In the genomic region with DNA sequence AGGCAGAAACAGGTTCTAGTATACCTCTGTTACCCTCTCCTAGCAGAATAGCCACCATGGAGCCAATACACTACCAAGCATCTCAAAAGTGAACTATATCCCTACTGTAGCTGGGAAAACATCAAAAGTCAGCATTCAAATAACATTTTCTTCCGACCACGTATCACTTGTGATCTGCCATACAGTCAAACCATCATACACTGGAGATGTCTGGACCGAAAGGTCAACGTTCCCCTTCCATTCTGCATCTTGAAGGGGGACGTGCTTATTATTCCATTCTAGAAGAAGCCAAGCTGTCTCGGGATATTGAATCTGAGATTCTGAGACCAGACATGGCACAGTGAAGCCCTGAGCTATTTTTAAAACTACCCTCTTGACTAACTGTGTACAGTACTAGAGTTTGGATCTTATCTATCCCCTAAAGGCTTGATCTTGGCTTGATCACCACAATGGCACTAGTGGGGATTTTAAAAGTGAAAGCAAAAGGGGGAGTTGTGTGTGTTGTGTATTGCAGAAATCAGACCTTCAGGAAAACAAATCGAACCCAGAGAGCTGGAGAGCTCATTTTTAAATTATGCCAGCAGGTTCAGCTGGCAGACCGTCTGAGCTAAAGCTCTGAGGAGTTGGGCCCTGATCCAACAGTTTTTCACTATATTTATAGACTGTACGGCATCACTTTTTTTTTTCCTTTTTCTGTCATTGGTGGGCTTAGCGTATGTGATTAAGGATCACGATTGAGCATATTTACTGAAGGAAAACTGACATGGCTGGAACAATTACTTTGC, we compare ENCODE assay signal across 10 mouse cellular contexts.
DNase-seq lines count a peak whose midpoint lies in the region; ATAC-seq and TF ChIP-seq lines count a peak whose summit lies in the region.
"Had no signal": no experiment of that assay in that cellular context is flagged by ENCODE, and none has a peak within 500 bp of the region (broad histone marks: within the 10 kb centered on the region; RNA-seq: fewer than 3 reads in every experiment).

No protein-coding gene starts in this region.

- TF ChIP-seq EP300 in stomach, postnatal 0 days (optimal IDR thresholded peaks at IDR 0.05): no peak

- intact Hi-C loops in heart, postnatal 36 days (cut with DNase I): no loop called here

- no peak overlapping the region for H3K9ac ChIP-seq in neural tube, embryonic 15.5 days (replicated peaks)
- no peak overlapping the region for H3K9ac ChIP-seq in forebrain, embryonic 16.5 days (replicated peaks; ENCODE audit: low read depth, low read length)
- no peak overlapping the region for H3K9ac ChIP-seq in stomach, postnatal 0 days (ENCODE audit: low read length)
- H3K9ac ChIP-seq: liver, embryonic 12.5 days had no signal

- 0 out of 2 replicates have a peak overlapping the region, but pooled peaks have one; percentile 52 for H3K27ac ChIP-seq in heart, embryonic 10.5 days
- no peak overlapping the region for H3K27ac ChIP-seq in neural tube, embryonic 15.5 days (replicated peaks)
- peak overlapping the region; percentile 74 for H3K27ac ChIP-seq in forebrain, embryonic 16.5 days (ENCODE audit: low read length)
- H3K27ac ChIP-seq in stomach, postnatal 0 days (replicated peaks): no peak overlapping the region
- H3K27ac ChIP-seq: liver, embryonic 12.5 days had no signal

- H3K4me1 ChIP-seq in heart, embryonic 10.5 days: peaks cover 15% of the 10 kb centered on the region
- H3K4me1 ChIP-seq in neural tube, embryonic 15.5 days: no peaks in the 10 kb centered on the region
- H3K4me1 ChIP-seq in forebrain, embryonic 16.5 days (replicated peaks; ENCODE audit: control insufficient read depth, insufficient read depth, low read length): peaks cover 10% of the 10 kb centered on the region
- no peaks in the 10 kb centered on the region for H3K4me1 ChIP-seq in stomach, postnatal 0 days (replicated peaks; ENCODE audit: control insufficient read depth, insufficient read depth)

- no peaks in the 10 kb centered on the region for H3K36me3 ChIP-seq in heart, embryonic 10.5 days
- H3K36me3 ChIP-seq in neural tube, embryonic 15.5 days: no peaks in the 10 kb centered on the region
- no peaks in the 10 kb centered on the region for H3K36me3 ChIP-seq in forebrain, embryonic 16.5 days (ENCODE audit: control insufficient read depth, insufficient read depth)
- H3K36me3 ChIP-seq in stomach, postnatal 0 days (ENCODE audit: control insufficient read depth, insufficient read depth, low read length): no peaks in the 10 kb centered on the region
- H3K36me3 ChIP-seq: liver, embryonic 12.5 days had no signal

- peak; percentile 62 for DNase-seq in heart, embryonic 10.5 days (ENCODE audit: low spot score)
- no peak for DNase-seq in heart, postnatal 36 days
- no peak for DNase-seq in neural tube, embryonic 10.5 days (ENCODE audit: extremely low spot score, low spot score)
- no peak for DNase-seq in stomach, postnatal 0 days (ENCODE audit: low spot score)
- no peak for DNase-seq in kidney, postnatal 4 days
- no peak for DNase-seq in right cerebral cortex, postnatal 36 days (ENCODE audit: low spot score in 2 of 2)
- DNase-seq: kidney, postnatal 14 days had no signal

- H3K4me2 ChIP-seq in neural tube, embryonic 15.5 days: peak overlapping the region; percentile 19
- H3K4me2 ChIP-seq in forebrain, embryonic 16.5 days (ENCODE audit: low read length): peak overlapping the region; percentile 36
- H3K4me2 ChIP-seq in stomach, postnatal 0 days (replicated peaks; ENCODE audit: low read depth): peak overlapping the region; percentile 43
- H3K4me2 ChIP-seq: liver, embryonic 12.5 days had no signal

- no peaks in the 10 kb centered on the region for H3K27me3 ChIP-seq in heart, embryonic 10.5 days (ENCODE audit: insufficient read depth, poor library complexity, severe bottlenecking)
- no peaks in the 10 kb centered on the region for H3K27me3 ChIP-seq in neural tube, embryonic 15.5 days (replicated peaks)
- no peaks in the 10 kb centered on the region for H3K27me3 ChIP-seq in forebrain, embryonic 16.5 days (replicated peaks; ENCODE audit: control insufficient read depth, insufficient read depth, low read length)
- H3K27me3 ChIP-seq in stomach, postnatal 0 days (ENCODE audit: control insufficient read depth, insufficient read depth, low read length): no peaks in the 10 kb centered on the region
- H3K27me3 ChIP-seq: liver, embryonic 12.5 days had no signal

- H3K9me3 ChIP-seq in heart, embryonic 10.5 days: no peaks in the 10 kb centered on the region
- H3K9me3 ChIP-seq in neural tube, embryonic 15.5 days (replicated peaks): no peaks in the 10 kb centered on the region
- no peaks in the 10 kb centered on the region for H3K9me3 ChIP-seq in forebrain, embryonic 16.5 days (ENCODE audit: control insufficient read depth, low read length)
- no peaks in the 10 kb centered on the region for H3K9me3 ChIP-seq in stomach, postnatal 0 days (ENCODE audit: control insufficient read depth, low read length)
- H3K9me3 ChIP-seq: liver, embryonic 12.5 days had no signal

- H3K4me3 ChIP-seq in heart, embryonic 10.5 days: no peak overlapping the region
- no peak overlapping the region for H3K4me3 ChIP-seq in neural tube, embryonic 15.5 days (replicated peaks)
- peak overlapping the region; percentile 17; the same call in 1 of the 2 replicates for H3K4me3 ChIP-seq in forebrain, embryonic 16.5 days (replicated peaks; ENCODE audit: low read length)
- no peak overlapping the region; the same call in 1 of the 2 replicates for H3K4me3 ChIP-seq in stomach, postnatal 0 days (ENCODE audit: low read depth, low read length)
- H3K4me3 ChIP-seq: liver, embryonic 12.5 days had no signal

- ATAC-seq in neural tube, embryonic 15.5 days (ENCODE audit: low FRiP score): no peak
- ATAC-seq in forebrain, embryonic 16.5 days: peak; percentile 88
- ATAC-seq in stomach, postnatal 0 days (ENCODE audit: low FRiP score, low TSS enrichment): no peak
- ATAC-seq: liver, embryonic 12.5 days had no signal

- WGBS in heart, embryonic 10.5 days: 81% methylated on average over 11 of the region's 11 CpGs
- WGBS in neural tube, embryonic 15.5 days: 76% methylated on average over 11 of the region's 11 CpGs
- 55% methylated on average over 11 of the region's 11 CpGs for WGBS in forebrain, embryonic 16.5 days
- 60% methylated on average over 11 of the region's 11 CpGs for WGBS in stomach, postnatal 0 days

- no peak for TF ChIP-seq CTCF in stomach, postnatal 0 days (IDR thresholded peaks at IDR 0.05; ENCODE audit: low read depth)

Comparison
In these comparisons a context has a peak if more than half of its experiments do, and no peak if none do; other contexts are left out.
1. H3K27ac ChIP-seq: peak in heart, embryonic 10.5 days (single experiment) and forebrain, embryonic 16.5 days (single experiment); none in neural tube, embryonic 15.5 days (single experiment) and stomach, postnatal 0 days (single experiment).
2. Peak in every context shown above with its lines, with median percentiles within 50 percentile points of each other: H3K4me2 ChIP-seq.